Comparison of ENCODE assay signal across 17 mouse cellular contexts in genomic region chr6:89072569-89072968, GRCm38 (mm10).
"Had no signal": no experiment of that assay in that cellular context is flagged by ENCODE, and none has a peak within 500 bp of the region (broad histone marks: within the 10 kb centered on the region; RNA-seq: fewer than 3 reads in every experiment).

No protein-coding gene starts in this region.

- H3K27ac ChIP-seq: kidney, postnatal 0 days; layer of hippocampus, adult 2 months; limb, embryonic 12.5 days; liver, embryonic 13.5 days; lung, embryonic 15.5 days; macrophage; neural tube, embryonic 13.5 days; stomach, postnatal 0 days had no signal

- H3K9me3 ChIP-seq: limb, embryonic 12.5 days; liver, embryonic 13.5 days; lung, embryonic 15.5 days; neural tube, embryonic 13.5 days had no signal

- H3K4me2 ChIP-seq: limb, embryonic 12.5 days; liver, embryonic 13.5 days; lung, embryonic 15.5 days; neural tube, embryonic 13.5 days had no signal

- H3K4me3 ChIP-seq: layer of hippocampus, adult 2 months; limb, embryonic 12.5 days; liver, embryonic 13.5 days; lung, embryonic 15.5 days; myocyte; neural tube, embryonic 13.5 days had no signal

- H3K36me3 ChIP-seq: limb, embryonic 12.5 days; liver, embryonic 13.5 days; lung, embryonic 15.5 days; neural tube, embryonic 13.5 days had no signal

- DNase-seq: kidney, adult 8-10 months; liver; liver, embryonic 13.5 days; liver, postnatal 0 days; lung, postnatal 14 days; right cerebral cortex, adult 18-20 months; right cerebral cortex, postnatal 25 days had no signal

- H3K27me3 ChIP-seq: limb, embryonic 12.5 days; liver, embryonic 13.5 days; lung, embryonic 15.5 days; megakaryocyte, embryonic 14.5 days; neural tube, embryonic 13.5 days had no signal

- ATAC-seq: intestine, postnatal 0 days; liver, postnatal 0 days had no signal

- H3K9ac ChIP-seq: limb, embryonic 12.5 days; liver, embryonic 13.5 days; liver, postnatal 0 days; lung, embryonic 15.5 days; neural tube, embryonic 13.5 days had no signal

- H3K4me1 ChIP-seq: liver, embryonic 13.5 days; lung, embryonic 15.5 days; megakaryocyte, embryonic 14.5 days had no signal
